Mouse (Mus musculus): ENCODE measurements around the gene Ncoa4. TPM values are rescaled to one million over a fixed set of nuclear protein-coding genes. Genes with fewer than 3 reads are reported as not detected.

The Ncoa4 gene
- polyA plus RNA-seq, 1 experiment from 2014 or later: 131 TPM

- H3K9me3 ChIP-seq (replicated peaks): no peaks in the 10 kb centered on the region
Measured at GRCm38 (mm10) chr14:32226601-32227000, 66.9 kb downstream of the Ncoa4 start.

GRCm38 (mm10) chr14:32228996-32229395 lies 69.3 kb downstream of the Ncoa4 start:
- H3K9ac ChIP-seq: no peak overlapping the region
- H3K27ac ChIP-seq: no peak overlapping the region
- WGBS: 0% methylated on average over 2 of the region's 2 CpGs

More at GRCm38 (mm10) chr14:32226601-32227000, 66.9 kb downstream of the Ncoa4 start:
- no peaks in the 10 kb centered on the region; the same call in 1 of the 2 replicates for H3K36me3 ChIP-seq
- no peaks in the 10 kb centered on the region for H3K4me1 ChIP-seq (replicated peaks)
- no peak overlapping the region for H3K9ac ChIP-seq
- H3K27ac ChIP-seq: no peak overlapping the region
- no peaks in the 10 kb centered on the region for H3K27me3 ChIP-seq
- no peak for ATAC-seq (replicated peaks; ENCODE audit: insufficient number of reproducible peaks, insufficient read depth, low FRiP score, low read depth)
- H3K4me3 ChIP-seq: no peak overlapping the region
- no peak overlapping the region for H3K4me2 ChIP-seq

More at GRCm38 (mm10) chr14:32228996-32229395, 69.3 kb downstream of the Ncoa4 start:
- no peaks in the 10 kb centered on the region; the same call in 1 of the 2 replicates for H3K36me3 ChIP-seq
- no peak overlapping the region for H3K4me3 ChIP-seq
- H3K27me3 ChIP-seq: no peaks in the 10 kb centered on the region
- no peaks in the 10 kb centered on the region for H3K4me1 ChIP-seq (replicated peaks)
- ATAC-seq (replicated peaks; ENCODE audit: insufficient number of reproducible peaks, insufficient read depth, low FRiP score, low read depth): no peak
- H3K9me3 ChIP-seq (replicated peaks): no peaks in the 10 kb centered on the region
- no peak overlapping the region for H3K4me2 ChIP-seq

Other genes starting within 250 kb of the Ncoa4 start
- 0.24 and 0.38 TPM in 2 replicates for gene Galnt15, start 130.9 kb upstream of the Ncoa4 start, polyA plus RNA-seq (2015; fragmentation: Nextera tagmentation; extraction: Ambion mirVana)
- 34.3 and 38.4 TPM in 2 replicates for gene Oxnad1, start 74.5 kb upstream of the Ncoa4 start, polyA plus RNA-seq (2015; fragmentation: Nextera tagmentation; extraction: Ambion mirVana)
- 66.3 and 81.3 TPM in 2 replicates for gene Dph3, start 74.1 kb upstream of the Ncoa4 start, polyA plus RNA-seq (2015; fragmentation: Nextera tagmentation; extraction: Ambion mirVana)
- gene Msmb, start 17.8 kb upstream of the Ncoa4 start, polyA plus RNA-seq (2015; fragmentation: Nextera tagmentation; extraction: Ambion mirVana): not detected in 2 replicates
- gene Timm23, start 42.0 kb downstream of the Ncoa4 start, polyA plus RNA-seq (2015; fragmentation: Nextera tagmentation; extraction: Ambion mirVana): 288 and 312 TPM in 2 replicates
- 23.6 and 26.6 TPM in 2 replicates for gene Parg, start 42.1 kb downstream of the Ncoa4 start, polyA plus RNA-seq (2015; fragmentation: Nextera tagmentation; extraction: Ambion mirVana)
- 10.9 and 12.2 TPM in 2 replicates for gene Ogdhl, start 162.2 kb downstream of the Ncoa4 start, polyA plus RNA-seq (2015; fragmentation: Nextera tagmentation; extraction: Ambion mirVana)
- gene 1700024G13Rik, start 228.5 kb downstream of the Ncoa4 start, polyA plus RNA-seq (2015; fragmentation: Nextera tagmentation; extraction: Ambion mirVana): not detected in 2 replicates

Data from heart, embryonic 15.5 days (tissue).